Comparison of ENCODE assay signal across 8 mouse cellular contexts in genomic region chr5:117506406-117506805, GRCm38 (mm10).
DNase-seq lines count a peak whose midpoint lies in the region; ATAC-seq and TF ChIP-seq lines count a peak whose summit lies in the region.

No protein-coding gene starts in this region.

- H3K27me3 ChIP-seq in C2C12 (ENCODE audit: control insufficient read depth, insufficient read depth, insufficient read length): no peaks in the 10 kb centered on the region
- no peaks in the 10 kb centered on the region for H3K27me3 ChIP-seq in stomach, embryonic 15.5 days (replicated peaks)

- WGBS in stomach, embryonic 15.5 days: 28% methylated on average over 13 of the region's 13 CpGs

- H3K27ac ChIP-seq in stomach, embryonic 15.5 days: no peak overlapping the region

- H3K9me3 ChIP-seq in stomach, embryonic 15.5 days: no peaks in the 10 kb centered on the region

- no peaks in the 10 kb centered on the region for H3K79me2 ChIP-seq in C2C12 (ENCODE audit: control insufficient read depth, insufficient read depth)

- no peak overlapping the region for H3K9ac ChIP-seq in stomach, embryonic 15.5 days

- H3K4me1 ChIP-seq in stomach, embryonic 15.5 days: 0 out of 2 replicates have a peak, but pooled peaks cover 2% of the 10 kb centered on the region

- H3K36me3 ChIP-seq in C2C12 (ENCODE audit: control insufficient read depth, insufficient read depth): no peaks in the 10 kb centered on the region
- no peaks in the 10 kb centered on the region for H3K36me3 ChIP-seq in stomach, embryonic 15.5 days

- H3ac ChIP-seq in C2C12 (ENCODE audit: control insufficient read depth, insufficient read length, low read depth): no peak overlapping the region

- peak; percentile 43 to 69 for DNase-seq in heart, postnatal 10 days
- DNase-seq in heart, adult 8-10 months (ENCODE audit: low spot score): no peak
- peak; percentile 66 for DNase-seq in adrenal gland, postnatal 14 days
- DNase-seq in embryo, embryonic 9.5 days (ENCODE audit: extremely low spot score): peak; percentile 61
- DNase-seq in kidney, adult 9 months: peak; percentile 90
- DNase-seq in lung, postnatal 25 days (ENCODE audit: low spot score): peak; percentile 23

- H3K4me3 ChIP-seq in C2C12 (ENCODE audit: insufficient read depth, poor library complexity, severe bottlenecking): no peak overlapping the region
- H3K4me3 ChIP-seq in stomach, embryonic 15.5 days (replicated peaks): no peak overlapping the region

- TF ChIP-seq CTCF in C2C12 (IDR thresholded peaks at IDR 0.05; ENCODE audit: control insufficient read depth, insufficient read depth, insufficient read length): peak; percentile 34

- intact Hi-C loops in heart, postnatal 10 days (cut with DNase I): loop anchor here (2.0 kb wide), 1 partner anchor 440 kb away; no protein-coding TSS in a partner anchor

- H3K4me2 ChIP-seq in stomach, embryonic 15.5 days: no peak overlapping the region

- no peaks in the 10 kb centered on the region for H3K79me3 ChIP-seq in C2C12 (ENCODE audit: low read depth)

- peak; percentile 59; the same call in 1 of the 2 replicates for ATAC-seq in stomach, embryonic 15.5 days (ENCODE audit: insufficient read depth, low FRiP score, low read depth)

TF ChIP-seq in C2C12, 6 proteins besides CTCF, POLR2A, EP300 and RAD21:
- TF ChIP-seq FOSL1 (IDR thresholded peaks at IDR 0.05; ENCODE audit: insufficient read depth, low read length, poor library complexity, severe bottlenecking) (no peak), CEBPB (IDR thresholded peaks at IDR 0.05; ENCODE audit: low read depth) (no peak), MYOD1 (IDR thresholded peaks at IDR 0.05; ENCODE audit: control insufficient read depth, insufficient read length, low read depth) (no peak), MAX (IDR thresholded peaks at IDR 0.05) (no peak)
